Mouse (Mus musculus): ENCODE data around the gene Fbxo44.

Fbxo44 gene

DNA sequence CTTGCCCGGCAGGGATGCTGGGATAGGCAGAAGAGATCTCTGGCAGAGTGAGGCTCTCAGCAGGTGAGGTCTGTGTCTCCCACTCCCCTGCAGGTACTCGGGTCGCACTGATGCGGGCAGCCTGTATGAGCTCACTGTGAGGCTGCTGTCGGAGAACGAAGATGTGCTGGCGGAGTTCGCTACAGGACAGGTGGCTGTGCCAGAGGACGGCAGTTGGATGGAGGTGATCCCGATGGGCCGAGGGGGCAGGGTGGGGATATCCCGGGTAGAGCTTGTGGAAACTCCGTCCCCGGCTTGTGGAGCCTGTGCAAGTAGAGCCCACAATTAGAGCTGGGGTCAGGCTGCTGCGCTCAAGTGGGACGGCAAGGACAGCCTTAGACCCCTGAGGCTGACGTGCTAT is 5.3 kb upstream of the Fbxo44 start:
- DNase-seq (ENCODE audit: low read depth, low spot score): no peak

DNA sequence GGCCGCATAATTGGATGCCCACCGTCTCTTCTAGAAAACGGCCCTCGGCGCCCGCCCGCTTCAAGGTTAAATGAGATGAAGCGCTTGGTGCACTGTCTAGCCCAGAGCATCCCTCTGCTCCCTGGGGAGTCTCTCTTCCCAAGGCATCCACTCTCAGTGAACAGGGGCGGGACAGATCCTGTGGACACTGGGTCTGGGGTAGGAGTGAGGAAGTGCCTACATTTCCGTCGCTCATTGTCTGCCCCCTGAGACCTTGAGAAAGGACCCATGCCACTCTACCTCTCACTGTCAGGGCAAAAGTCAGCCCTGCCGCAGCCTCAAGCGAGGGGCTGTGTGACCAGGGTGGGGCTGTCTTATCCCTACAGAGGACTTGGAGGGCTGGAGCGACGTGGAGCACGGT is 4.2 kb upstream of the Fbxo44 start:
- DNase-seq (ENCODE audit: low read depth, low spot score): no peak

DNA sequence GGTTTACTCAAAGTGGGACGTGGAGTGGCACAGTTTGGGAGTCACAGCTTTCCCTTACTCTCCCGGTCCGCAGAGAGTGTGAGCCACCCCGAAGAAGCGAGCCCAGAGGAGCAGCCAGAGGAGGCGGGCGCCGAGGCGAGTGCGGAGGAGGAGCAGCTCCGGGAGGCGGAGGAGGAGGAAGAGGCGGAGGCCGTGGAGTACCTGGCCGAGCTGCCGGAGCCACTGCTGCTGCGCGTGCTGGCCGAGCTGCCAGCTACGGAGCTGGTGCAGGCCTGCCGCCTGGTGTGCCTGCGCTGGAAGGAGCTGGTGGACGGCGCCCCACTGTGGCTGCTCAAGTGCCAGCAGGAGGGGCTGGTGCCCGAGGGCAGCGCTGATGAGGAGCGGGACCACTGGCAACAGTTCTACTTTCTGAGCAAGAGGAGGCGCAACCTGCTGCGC is 3.7 kb upstream of the Fbxo44 start:
- DNase-seq (ENCODE audit: low read depth, low spot score): peak; percentile 89

DNA sequence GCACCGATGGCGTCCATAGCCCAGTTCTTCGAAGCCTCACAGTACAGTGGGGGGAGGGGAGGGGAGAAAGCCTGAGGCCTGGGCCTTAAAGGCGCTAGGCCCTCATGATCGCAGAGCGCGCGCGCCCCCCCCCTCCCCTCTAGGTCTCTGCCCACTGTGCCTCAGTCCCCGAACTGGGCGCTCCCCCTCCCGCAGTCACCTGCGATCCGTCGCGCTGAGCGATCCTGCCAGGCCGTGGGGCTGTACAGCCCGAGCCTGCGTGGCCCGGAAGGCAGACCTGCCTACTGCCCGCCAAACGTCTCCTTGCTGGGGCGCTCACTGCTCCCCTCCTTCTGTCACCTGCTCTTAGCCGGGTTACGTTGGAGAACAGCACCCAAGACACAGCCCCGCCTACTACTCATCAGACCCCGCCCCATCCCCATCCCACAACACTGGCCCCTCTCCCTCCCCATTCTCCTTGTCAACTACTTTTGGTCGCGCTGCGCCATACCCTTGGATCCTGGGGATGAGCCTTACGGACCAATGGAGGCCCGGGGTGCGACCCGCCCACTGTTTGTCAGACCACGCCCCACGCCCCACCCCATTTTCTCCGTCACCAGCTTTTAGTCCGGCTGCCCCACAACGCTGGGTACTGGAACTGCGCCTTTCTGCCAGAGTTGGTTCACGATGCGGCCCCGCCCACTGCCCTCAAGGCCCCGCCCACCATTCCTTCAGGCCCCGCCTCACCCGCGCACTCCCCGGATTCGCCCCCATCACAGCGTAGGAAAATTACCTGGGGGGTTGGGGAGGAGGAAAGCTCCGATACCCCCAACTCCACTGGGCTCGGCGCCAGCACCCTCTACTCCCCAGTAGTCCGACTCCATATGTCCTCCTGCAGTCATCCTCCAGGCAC is 492 bp downstream of the Fbxo44 start:
- DNase-seq (ENCODE audit: low read depth, low spot score): peak; percentile 92

DNA sequence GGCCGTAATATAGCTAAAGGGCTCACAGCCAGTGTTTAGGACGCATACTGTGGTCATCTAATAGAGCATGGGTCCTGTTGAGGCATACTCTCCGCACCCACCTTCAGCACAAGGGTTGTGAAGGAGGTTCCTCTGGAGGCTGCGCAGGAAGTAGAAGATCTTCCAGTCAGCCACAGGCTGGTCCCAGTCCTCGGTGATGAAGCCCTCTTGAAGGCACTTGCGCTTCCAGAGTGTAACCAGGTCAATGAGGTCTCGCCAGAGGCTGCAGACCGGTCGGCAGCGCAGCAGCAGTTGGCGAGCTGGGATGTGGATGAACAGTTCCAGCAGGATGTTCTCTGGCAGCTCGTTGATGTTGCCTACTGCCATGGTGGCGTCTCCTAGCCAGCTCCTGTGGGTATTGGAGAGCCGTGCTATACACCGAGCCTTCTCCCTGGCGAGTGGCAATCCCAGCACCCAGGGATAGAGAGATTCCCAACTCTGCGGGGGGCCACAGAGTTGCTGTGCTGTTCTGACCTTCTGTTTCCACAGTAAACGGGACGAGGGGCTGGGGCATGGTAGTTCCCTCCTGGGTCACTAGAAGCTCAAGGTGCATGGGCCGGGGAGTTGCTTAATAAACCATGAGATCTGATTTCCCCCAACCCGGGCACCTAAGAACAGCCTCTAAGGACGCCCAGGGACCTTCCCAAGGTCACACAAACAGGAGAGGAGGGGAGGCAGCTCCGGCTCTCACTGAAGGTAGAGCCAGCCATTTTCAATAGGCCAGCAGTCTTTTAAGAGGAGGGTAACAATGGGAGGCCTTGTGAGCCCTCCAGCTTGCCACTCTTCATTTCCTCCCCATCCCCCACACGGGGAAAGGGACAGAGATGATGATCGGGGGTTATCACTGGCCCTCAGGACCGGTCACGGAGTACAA is 1.6 kb downstream of the Fbxo44 start:
- no peak for DNase-seq (ENCODE audit: low read depth, low spot score)

DNA sequence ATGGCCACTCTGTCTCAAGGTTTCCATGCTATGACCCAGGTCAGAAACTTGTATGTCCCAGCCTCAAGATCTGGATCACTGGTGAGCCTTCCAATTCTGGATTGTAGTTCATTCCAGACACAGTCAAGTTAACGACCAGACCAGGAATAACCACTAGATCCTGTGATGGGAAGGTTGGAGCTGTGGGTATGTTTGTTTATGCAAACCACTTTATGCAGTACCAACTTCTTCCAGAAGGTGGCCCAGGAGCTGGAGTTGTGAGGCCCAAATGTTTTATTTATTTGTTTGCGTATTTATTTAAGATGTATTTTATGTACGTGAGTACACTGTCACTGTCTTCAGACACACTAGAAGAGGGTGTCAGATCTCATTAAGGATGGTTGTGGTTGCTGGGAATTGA is 5.3 kb downstream of the Fbxo44 start:
- peak; percentile 71 for DNase-seq (ENCODE audit: low read depth, low spot score)

DNA sequence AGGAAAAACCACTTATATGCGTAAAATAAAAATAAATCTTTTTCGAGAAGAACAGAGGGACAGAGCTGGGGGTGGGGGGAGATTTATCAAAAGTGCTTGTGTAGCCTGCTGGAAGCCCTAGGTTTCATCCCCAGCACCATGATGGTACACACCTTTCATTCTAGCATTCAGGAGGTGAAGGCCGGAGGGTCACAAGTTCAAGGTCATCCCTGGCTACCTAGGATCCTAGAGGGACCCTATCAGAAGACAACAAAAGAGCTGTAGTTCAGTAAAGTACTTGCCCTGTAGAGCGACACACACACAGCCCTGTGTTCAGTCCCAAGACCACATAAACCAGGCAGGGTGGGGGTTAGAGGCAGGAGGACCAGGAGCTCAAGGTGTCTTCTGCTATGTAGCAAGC is 6.3 kb downstream of the Fbxo44 start:
- no peak for DNase-seq (ENCODE audit: low read depth, low spot score)

DNA sequence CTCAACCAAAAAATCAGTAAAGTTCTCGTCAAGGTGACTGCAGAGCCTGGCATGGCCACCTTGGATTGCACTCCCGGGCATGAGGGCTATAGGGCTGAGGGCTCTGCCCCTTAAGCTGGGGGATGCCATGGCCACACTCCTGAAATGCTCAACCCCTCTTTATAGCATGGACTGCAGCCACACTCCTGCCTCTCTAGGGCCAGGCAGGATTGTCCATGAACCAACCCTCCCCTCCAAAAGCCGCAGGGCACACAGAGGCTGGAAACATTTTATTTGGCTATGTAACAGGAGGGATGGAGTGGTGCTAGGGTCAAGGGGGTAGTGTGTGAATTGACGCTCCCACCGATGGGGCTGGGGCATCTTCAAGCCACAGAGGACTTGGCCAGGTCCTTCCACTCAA is 7.7 kb downstream of the Fbxo44 start:
- no peak for DNase-seq (ENCODE audit: low read depth, low spot score)

DNA sequence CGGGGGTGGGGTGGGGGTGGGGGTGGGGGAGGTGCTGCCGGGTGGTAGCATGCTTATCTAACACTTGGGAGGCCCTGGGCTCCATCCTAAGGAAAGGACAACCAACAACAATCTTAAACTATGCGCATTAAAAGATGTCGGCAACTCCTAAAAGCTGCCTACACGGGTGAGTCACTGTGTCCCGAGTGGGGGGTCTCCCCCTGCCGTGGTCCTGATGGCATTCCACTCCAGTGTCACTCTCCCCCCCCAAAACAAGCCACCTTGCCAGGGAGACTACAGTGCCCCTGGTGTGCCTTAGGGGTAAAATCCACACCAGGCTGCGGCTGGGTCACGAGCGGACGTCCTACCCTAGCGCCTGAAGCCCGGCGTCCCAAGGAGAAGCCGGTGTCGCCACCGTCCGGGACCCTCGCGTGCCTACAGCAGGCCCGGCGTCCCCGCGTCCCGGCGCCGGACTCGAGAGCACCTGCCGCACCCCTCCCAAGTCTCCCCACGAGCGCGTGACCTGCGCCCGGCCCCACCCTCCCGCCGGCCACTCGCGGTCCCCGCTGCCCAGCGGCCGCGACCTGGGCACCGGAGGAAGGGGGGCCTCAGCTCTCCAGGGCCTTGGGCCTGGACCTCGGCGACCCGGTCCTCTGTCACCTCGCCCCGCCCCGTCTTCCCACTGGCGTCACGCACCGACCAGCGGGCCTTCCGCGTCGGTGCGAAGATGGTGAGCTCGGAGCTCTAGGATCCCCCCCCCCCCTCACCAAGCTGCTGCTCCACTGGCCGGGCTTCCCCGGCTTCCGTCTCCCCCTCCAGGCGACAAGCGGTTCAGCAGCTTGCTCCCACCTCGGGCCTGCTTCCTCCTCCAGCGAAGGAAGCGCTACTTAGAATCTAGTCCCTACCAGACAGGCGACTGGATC is 8.8 kb downstream of the Fbxo44 start, which contains the start of gene Fbxo6:
Gene Fbxo6, minus strand, starts transcription at position 874 of the 902 bp plus-strand sequence.
- DNase-seq (ENCODE audit: low read depth, low spot score): peak; percentile 94

DNA sequence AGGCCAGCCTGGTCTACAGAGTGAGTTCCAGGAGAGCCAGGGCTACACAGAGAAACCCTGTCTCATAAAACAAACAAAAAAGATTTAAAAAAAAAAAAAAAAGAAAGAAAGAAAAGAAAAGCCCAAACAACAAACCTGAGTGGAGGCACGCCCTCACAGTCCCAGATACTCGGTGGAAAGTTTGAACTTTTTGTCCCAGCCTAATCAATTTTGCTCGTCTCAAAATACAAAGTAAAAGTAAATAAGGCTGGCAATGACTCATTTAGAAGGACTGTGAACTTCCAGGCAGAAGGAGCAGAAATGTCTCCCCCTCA is 9.4 kb downstream of the Fbxo44 start:
- DNase-seq (ENCODE audit: low read depth, low spot score): no peak

DNA sequence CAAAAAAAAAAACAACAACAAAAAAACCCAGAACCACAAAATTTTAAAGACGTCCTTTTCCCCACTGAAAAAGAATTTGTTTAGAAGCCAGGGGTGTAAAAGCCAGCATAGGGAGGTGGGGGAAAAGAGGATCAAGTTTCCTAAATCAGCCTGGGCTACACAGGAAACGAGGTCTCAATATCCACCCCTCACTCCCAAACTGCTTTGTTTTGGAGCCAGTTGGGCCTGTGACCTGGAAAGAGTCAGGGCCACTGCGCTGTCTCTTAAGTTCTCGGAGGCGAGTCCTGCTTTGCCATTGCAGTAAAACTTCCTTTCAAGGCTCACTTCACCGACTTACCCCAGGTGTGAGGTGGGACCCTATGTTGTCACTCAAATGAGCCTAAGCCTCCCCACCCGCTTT is 10.0 kb downstream of the Fbxo44 start:
- no peak for DNase-seq (ENCODE audit: low read depth, low spot score)

DNA sequence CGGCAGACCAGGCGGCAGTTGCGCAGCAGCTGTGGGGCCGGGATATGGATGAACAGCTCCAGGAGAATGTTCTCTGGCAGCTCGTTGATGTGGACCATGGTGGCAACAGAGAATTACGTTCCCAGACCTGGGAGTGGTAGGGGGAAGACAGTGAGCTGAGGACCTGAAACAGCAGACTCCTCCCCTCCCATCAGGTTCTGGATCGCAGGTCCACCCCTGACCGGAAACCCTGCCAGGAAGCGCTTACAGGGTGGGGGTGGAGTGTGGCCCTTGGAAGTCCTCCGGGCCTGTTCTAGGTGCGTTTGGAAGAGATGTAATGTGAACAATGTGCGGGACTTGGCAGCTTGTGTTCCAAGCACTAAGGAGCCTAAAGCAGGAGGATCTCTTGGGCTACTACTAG is 10.7 kb downstream of the Fbxo44 start:
- no peak for DNase-seq (ENCODE audit: low read depth, low spot score)

DNA sequence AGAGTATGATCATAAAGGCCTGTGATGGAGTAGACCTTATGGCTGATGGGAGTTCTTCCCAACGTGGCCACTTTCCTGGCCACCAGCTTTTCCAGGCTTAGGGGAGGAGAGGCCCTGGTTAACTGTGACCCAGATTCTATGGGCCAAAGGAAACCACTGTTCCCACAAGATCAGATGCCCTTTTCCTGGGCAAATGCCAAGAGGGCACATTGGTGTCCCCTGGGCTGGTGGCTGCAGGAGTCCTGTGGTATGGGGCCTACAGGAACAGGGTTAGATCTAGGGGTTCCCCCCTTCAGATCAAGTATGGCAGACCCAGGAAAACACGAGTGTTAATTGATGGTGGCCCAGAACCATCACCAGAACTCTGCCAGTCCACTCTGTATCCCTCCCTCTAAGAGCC is 12.6 kb downstream of the Fbxo44 start:
- DNase-seq (ENCODE audit: low read depth, low spot score): no peak

DNA sequence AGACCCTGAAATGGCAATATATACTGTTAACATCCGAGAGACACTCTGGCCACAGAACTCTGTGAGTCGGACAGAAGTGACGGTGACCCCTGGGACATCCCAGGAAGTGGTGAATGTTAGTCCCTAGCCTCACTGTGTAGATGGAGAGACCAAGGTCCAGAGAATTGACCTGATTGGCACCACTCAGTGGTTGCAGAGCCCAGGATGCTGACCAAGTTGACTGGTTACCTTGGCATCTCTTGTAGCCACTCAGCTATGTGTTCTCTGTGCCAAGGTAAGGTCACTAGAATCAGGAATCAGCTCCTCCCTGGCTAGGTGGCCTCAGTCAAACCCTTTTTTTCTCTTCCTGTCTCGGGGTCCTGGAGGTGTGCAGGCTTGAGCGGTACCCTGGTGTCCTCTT is 16.6 kb downstream of the Fbxo44 start:
- no peak for DNase-seq (ENCODE audit: low read depth, low spot score)

DNA sequence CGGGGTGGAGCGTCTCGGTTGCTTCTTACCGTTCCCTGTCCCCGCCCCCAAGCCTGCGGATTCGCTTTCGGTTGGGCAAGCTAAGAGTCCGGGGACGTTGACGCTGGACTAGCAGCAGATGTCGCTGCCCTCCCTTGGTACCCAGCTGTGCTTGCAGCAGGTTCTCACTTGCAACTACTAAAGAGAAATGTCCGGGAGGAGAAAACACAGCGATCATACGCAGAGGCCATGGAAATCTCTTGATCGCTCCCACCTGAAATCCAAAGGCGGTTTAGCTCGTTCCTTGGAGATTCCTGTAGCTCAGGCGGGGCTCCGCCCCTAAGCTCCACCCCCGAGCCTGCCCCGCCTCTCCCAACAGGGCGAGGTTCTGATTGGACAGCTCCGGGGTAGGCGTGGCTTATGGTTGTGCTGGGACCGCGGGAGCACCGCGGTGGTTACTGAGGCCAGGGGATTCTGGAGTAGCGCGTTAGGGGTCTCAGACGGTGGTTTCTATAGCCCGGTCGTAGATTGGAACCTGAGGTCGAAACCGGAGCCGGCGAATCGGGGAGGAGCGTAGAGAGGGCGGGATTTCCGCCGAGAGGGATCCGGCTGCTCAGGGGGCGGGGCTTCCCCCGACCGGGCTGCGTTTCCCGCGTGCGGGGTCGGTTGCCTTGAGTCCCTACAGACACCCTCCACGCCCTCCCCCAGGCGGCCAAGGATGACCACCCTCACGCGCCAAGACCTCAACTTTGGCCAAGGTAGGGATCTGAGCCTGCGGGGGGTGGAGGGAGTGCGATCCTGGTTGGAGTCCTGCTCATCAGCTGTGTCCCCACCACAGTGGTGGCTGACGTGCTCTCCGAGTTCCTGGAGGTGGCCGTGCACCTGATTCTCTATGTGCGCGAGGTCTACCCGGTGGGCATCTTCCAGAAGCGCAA is 19.9 kb downstream of the Fbxo44 start:
- peak; percentile 95 for DNase-seq (ENCODE audit: low read depth, low spot score)

DNA sequence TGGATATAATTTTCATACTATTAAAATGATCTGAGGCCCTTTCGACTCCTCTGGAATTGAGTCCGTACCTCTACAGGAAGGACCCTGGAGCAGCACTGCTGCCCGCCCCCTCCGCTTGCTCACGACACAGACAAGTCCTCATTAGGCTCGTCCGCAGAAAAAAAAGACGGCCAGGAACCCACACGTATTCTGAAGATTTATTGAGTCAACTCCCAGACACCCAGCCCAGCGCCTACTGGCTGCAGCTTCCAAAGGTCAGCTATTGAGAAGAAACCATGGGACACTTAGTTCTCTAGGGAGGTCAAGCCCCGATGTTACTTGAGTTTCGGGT is 20.6 kb downstream of the Fbxo44 start:
- DNase-seq (ENCODE audit: low read depth, low spot score): no peak

DNA sequence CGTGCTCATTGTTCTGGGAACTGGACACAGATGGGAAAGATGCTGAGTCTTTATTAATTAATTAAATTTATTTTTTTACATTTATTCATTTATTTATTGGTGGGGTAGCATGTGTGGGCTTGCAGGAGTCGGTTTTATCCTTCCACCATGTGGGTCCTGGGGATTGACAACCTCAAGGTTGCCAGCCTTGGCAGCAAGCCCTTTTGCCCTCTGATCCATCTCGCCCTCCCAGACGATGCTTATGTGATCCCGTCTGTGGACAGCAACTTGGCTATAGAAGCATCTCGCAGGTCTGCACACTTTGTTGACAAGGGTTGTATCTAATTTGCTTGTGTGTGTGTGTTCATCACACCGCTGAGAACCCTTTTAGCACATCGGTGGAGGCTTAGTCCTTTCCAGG is 22.8 kb downstream of the Fbxo44 start:
- DNase-seq (ENCODE audit: low read depth, low spot score): no peak

DNA sequence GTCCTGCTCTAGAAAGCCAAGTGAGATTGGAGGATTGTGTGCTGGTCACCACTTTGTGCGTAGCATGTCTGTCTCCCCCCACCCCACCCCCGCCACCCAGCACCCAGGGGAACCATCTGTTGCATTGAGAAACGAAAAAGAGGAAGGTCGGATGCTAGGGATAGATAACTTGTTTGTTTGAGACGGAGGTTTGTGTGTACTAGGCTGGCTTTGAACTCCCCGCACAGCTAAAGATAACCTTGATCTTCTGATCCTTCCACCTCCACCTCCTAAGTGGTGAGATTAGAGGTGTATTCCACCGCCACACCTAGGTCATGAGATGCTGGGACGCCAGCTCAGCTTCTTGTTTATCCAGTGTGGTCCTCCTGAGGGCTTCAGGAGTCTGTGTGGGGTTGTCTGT is 25.3 kb downstream of the Fbxo44 start:
- DNase-seq (ENCODE audit: low read depth, low spot score): no peak

DNA sequence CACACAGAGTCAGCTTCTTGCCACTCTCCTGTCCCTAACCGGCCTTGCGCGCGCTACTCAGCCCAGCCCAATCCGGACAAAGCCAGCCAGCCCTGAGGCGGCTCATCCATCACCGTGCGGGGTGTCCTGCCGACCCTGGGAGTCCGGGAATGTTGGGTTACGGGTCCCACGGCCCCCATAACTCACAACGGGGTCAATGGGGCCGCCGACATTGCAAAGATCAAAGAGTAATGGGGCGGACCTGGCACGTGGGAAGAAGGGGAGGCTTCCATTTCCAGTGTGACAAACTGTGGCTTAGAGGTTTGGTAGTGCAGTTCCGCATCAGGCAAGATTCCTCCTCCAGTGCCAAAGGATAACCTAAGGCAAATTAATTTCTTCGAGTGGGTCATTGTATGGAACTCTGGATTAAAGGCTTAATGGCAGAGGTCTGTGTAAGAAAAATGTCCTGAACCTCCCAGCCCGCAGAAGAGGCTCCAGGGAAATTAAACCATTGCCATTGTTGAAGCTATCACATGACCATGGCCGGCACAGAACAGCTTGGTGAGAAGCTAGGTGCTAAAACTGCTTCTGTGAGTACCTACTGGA is 28.7 kb downstream of the Fbxo44 start:
- no peak for DNase-seq (ENCODE audit: low read depth, low spot score)
